ENCODE assay signal across 24 mouse cellular contexts in genomic region chr13:6461363-6461762, GRCm38 (mm10).
DNase-seq lines count a peak whose midpoint lies in the region; ATAC-seq and TF ChIP-seq lines count a peak whose summit lies in the region.
"Had no signal": no experiment of that assay in that cellular context is flagged by ENCODE, and none has a peak within 500 bp of the region (broad histone marks: within the 10 kb centered on the region; RNA-seq: fewer than 3 reads in every experiment).

No protein-coding gene starts in this region.

- ATAC-seq in frontal cortex, adult (ENCODE audit: low TSS enrichment): peak; percentile 58
- ATAC-seq in megakaryocyte, adult 5-6 weeks (ENCODE audit: poor library complexity, severe bottlenecking): peak; percentile 77
- no peak for ATAC-seq in hindbrain, embryonic 11.5 days (ENCODE audit: low FRiP score)
- ATAC-seq: forebrain, embryonic 16.5 days; intestine, embryonic 15.5 days had no signal

- no peak overlapping the region for H3K4me3 ChIP-seq in left cerebral cortex, adult 2 months
- no peak overlapping the region for H3K4me3 ChIP-seq in embryonic fibroblast, embryonic 13.5 days (ENCODE audit: insufficient read depth, low read length)
- no peak overlapping the region for H3K4me3 ChIP-seq in hindbrain, embryonic 11.5 days (ENCODE audit: low read depth, low read length)
- H3K4me3 ChIP-seq: embryonic facial prominence, embryonic 15.5 days; forebrain, embryonic 12.5 days; heart, adult 2 months; heart, embryonic 15.5 days; intestine, embryonic 15.5 days had no signal

- H3K4me1 ChIP-seq in embryonic fibroblast, embryonic 13.5 days (ENCODE audit: control insufficient read depth, insufficient read depth, low read length): peaks cover 3% of the 10 kb centered on the region; the same call in 1 of the 2 replicates
- H3K4me1 ChIP-seq in hindbrain, embryonic 11.5 days (replicated peaks; ENCODE audit: control insufficient read depth, insufficient read depth, low read length): no peaks in the 10 kb centered on the region
- H3K4me1 ChIP-seq: embryonic facial prominence, embryonic 15.5 days; forebrain, embryonic 12.5 days; heart, embryonic 15.5 days; intestine, embryonic 15.5 days had no signal

- no peak overlapping the region for H3K9ac ChIP-seq in hindbrain, embryonic 11.5 days (ENCODE audit: low read depth, low read length)
- H3K9ac ChIP-seq: embryonic facial prominence, embryonic 15.5 days; forebrain, embryonic 12.5 days; heart, embryonic 15.5 days; hindbrain, embryonic 14.5 days; intestine, embryonic 15.5 days had no signal

- H3K27me3 ChIP-seq in hindbrain, embryonic 11.5 days (ENCODE audit: control insufficient read depth, insufficient read depth, low read length): no peaks in the 10 kb centered on the region
- H3K27me3 ChIP-seq: CH12.LX; embryonic facial prominence, embryonic 15.5 days; forebrain, embryonic 12.5 days; heart, embryonic 15.5 days; intestine, embryonic 15.5 days had no signal

- intact Hi-C loops in left cerebral cortex, adult 2 months (cut with DNase I): loop anchor here (5.0 kb wide), 2 partner anchors 94 to 119 kb away; no protein-coding TSS in a partner anchor
- intact Hi-C loops in left cerebral cortex, postnatal 36 days (cut with DNase I): loop anchor here (10.0 kb wide), 1 partner anchor 117 kb away; no protein-coding TSS in a partner anchor

- WGBS in hindbrain, embryonic 11.5 days: 86% methylated on average over 6 of the region's 6 CpGs

- no peak for TF ChIP-seq CTCF in left cerebral cortex, adult 2 months (IDR thresholded peaks at IDR 0.05)
- TF ChIP-seq CTCF in embryonic fibroblast, embryonic 13.5 days (IDR thresholded peaks at IDR 0.05; ENCODE audit: borderline replicate concordance, insufficient read depth, low read length): no peak

- peak overlapping the region; percentile 66 for H3K27ac ChIP-seq in left cerebral cortex, adult 2 months
- H3K27ac ChIP-seq in embryonic fibroblast, embryonic 13.5 days (ENCODE audit: insufficient read depth, low read length): peak overlapping the region; percentile 76; the same call in 1 of the 2 replicates
- H3K27ac ChIP-seq in hindbrain, embryonic 11.5 days (ENCODE audit: low read depth, low read length): no peak overlapping the region
- H3K27ac ChIP-seq: embryonic facial prominence, embryonic 15.5 days; forebrain, embryonic 12.5 days; heart, adult 2 months; heart, embryonic 15.5 days; hindbrain, embryonic 14.5 days; intestine, embryonic 15.5 days had no signal

- H3K9me3 ChIP-seq in hindbrain, embryonic 11.5 days (ENCODE audit: control insufficient read depth, low read length): no peaks in the 10 kb centered on the region
- H3K9me3 ChIP-seq: embryonic facial prominence, embryonic 15.5 days; forebrain, embryonic 12.5 days; heart, embryonic 15.5 days; intestine, embryonic 15.5 days had no signal

- no peak for TF ChIP-seq POLR2A in embryonic fibroblast, embryonic 13.5 days (IDR thresholded peaks at IDR 0.05; ENCODE audit: low read depth, low read length)

- no peaks in the 10 kb centered on the region for H3K36me3 ChIP-seq in hindbrain, embryonic 11.5 days (ENCODE audit: control insufficient read depth, insufficient read depth, low read length)
- H3K36me3 ChIP-seq: embryonic facial prominence, embryonic 15.5 days; forebrain, embryonic 12.5 days; heart, embryonic 15.5 days; intestine, embryonic 15.5 days had no signal

- no peak for DNase-seq in frontal cortex, postnatal 25 days (ENCODE audit: low spot score in 2 of 2)
- DNase-seq in left cerebral cortex, adult 2 months (ENCODE audit: extremely low spot score in 1 of 2, low spot score in 2 of 2): no peak
- DNase-seq in left cerebral cortex, postnatal 36 days (ENCODE audit: low spot score in 2 of 2): no peak
- no peak for DNase-seq in hindbrain, embryonic 11.5 days (ENCODE audit: low spot score)
- DNase-seq in natural killer cell, adult 2 months (ENCODE audit: low spot score in 2 of 2): no peak
- DNase-seq: adrenal gland, adult 8-10 months; adrenal gland, postnatal 36 days; cerebellum, adult 11 months; cerebellum, adult 9-11 months; cerebellum, postnatal 36 days; gastrocnemius, postnatal 36 days; heart, adult 2 months; heart, postnatal 14 days had no signal

- no peak overlapping the region for H3K4me2 ChIP-seq in hindbrain, embryonic 11.5 days (replicated peaks; ENCODE audit: low read depth, low read length)
- H3K4me2 ChIP-seq: embryonic facial prominence, embryonic 15.5 days; forebrain, embryonic 12.5 days; heart, embryonic 11.5 days; heart, embryonic 15.5 days; hindbrain, embryonic 14.5 days; intestine, embryonic 15.5 days had no signal
